Mouse (Mus musculus): ENCODE measurements around the gene Ccdc83. TPM values are rescaled to one million over a fixed set of nuclear protein-coding genes. Genes with fewer than 3 reads are reported as not detected.
"Not testable (repeated sequence)": the region's sequence is repeated elsewhere in the genome, so short reads cannot be mapped to it uniquely, and the experiment has no call there.

The Ccdc83 gene
- polyA plus RNA-seq, 1 experiment from 2014 or later = not detected

GRCm38 (mm10) chr7:90243643-90244042, 21.9 kb downstream of the Ccdc83 start:
- no peak for ATAC-seq (ENCODE audit: insufficient read depth, low FRiP score, low read depth)
- Histone ChIP-seq H3K9me3 (no peaks in the 10 kb centered on the region), H3K4me2 (no peak overlapping the region), H3K4me1 (no peaks in the 10 kb centered on the region), H3K9ac (no peak overlapping the region), H3K27me3 (replicated peaks) (no peaks in the 10 kb centered on the region), H3K27ac (no peak overlapping the region), H3K4me3 (replicated peaks) (no peak overlapping the region), H3K36me3 (no peaks in the 10 kb centered on the region)
- 67% methylated on average over 5 of the region's 5 CpGs for WGBS

- no peak overlapping the region for H3K4me3 ChIP-seq (replicated peaks)
- 77% methylated on average over 6 of the region's 6 CpGs for WGBS
- ATAC-seq (ENCODE audit: insufficient read depth, low FRiP score, low read depth) = no peak
- H3K4me2 ChIP-seq = no peak overlapping the region
- H3K9me3 ChIP-seq = no peaks in the 10 kb centered on the region
- H3K36me3 ChIP-seq = no peaks in the 10 kb centered on the region
- H3K9ac ChIP-seq = no peak overlapping the region
- no peaks in the 10 kb centered on the region for H3K27me3 ChIP-seq (replicated peaks)
- H3K27ac ChIP-seq = no peak overlapping the region
- no peaks in the 10 kb centered on the region for H3K4me1 ChIP-seq
These were observed 22.4 kb downstream of the Ccdc83 start for GRCm38 (mm10) chr7:90243151-90243550.

GRCm38 (mm10) chr7:90236289-90236905, 29.2 kb downstream of the Ccdc83 start:
- no peaks in the 10 kb centered on the region for H3K9me3 ChIP-seq
- WGBS = 49% methylated on average over 4 of the region's 4 CpGs
- H3K4me3 ChIP-seq (replicated peaks) = no peak overlapping the region
- no peaks in the 10 kb centered on the region for H3K27me3 ChIP-seq (replicated peaks)
- no peak overlapping the region for H3K4me2 ChIP-seq
- no peak for ATAC-seq (ENCODE audit: insufficient read depth, low FRiP score, low read depth)
- no peak overlapping the region for H3K27ac ChIP-seq
- H3K4me1 ChIP-seq = no peaks in the 10 kb centered on the region
- H3K9ac ChIP-seq = no peak overlapping the region
- H3K36me3 ChIP-seq = no peaks in the 10 kb centered on the region

GRCm38 (mm10) chr7:90233921-90234320, 31.7 kb downstream of the Ccdc83 start:
- H3K27ac ChIP-seq = no peak overlapping the region
- no peaks in the 10 kb centered on the region for H3K4me1 ChIP-seq
- ATAC-seq (ENCODE audit: insufficient read depth, low FRiP score, low read depth) = no peak
- H3K9ac ChIP-seq = no peak overlapping the region
- no peak overlapping the region for H3K4me3 ChIP-seq (replicated peaks)
- no peaks in the 10 kb centered on the region for H3K27me3 ChIP-seq (replicated peaks)
- H3K9me3 ChIP-seq = no peaks in the 10 kb centered on the region
- WGBS = 62% methylated on average over 4 of the region's 4 CpGs
- H3K4me2 ChIP-seq = no peak overlapping the region
- H3K36me3 ChIP-seq = no peaks in the 10 kb centered on the region

GRCm38 (mm10) chr7:90231431-90231830, 34.1 kb downstream of the Ccdc83 start:
- Histone ChIP-seq H3K4me3 (replicated peaks) (no peak overlapping the region), H3K27me3 (replicated peaks) (no peaks in the 10 kb centered on the region), H3K4me2 (no peak overlapping the region), H3K27ac (no peak overlapping the region), H3K36me3 (no peaks in the 10 kb centered on the region), H3K9ac (no peak overlapping the region), H3K4me1 (no peaks in the 10 kb centered on the region), H3K9me3 (no peaks in the 10 kb centered on the region)
- 72% methylated on average over 9 of the region's 9 CpGs for WGBS
- ATAC-seq (ENCODE audit: insufficient read depth, low FRiP score, low read depth) = no peak

GRCm38 (mm10) chr7:90228884-90229283, 36.7 kb downstream of the Ccdc83 start:
- not testable (repeated sequence) for H3K27ac ChIP-seq; H3K9me3 ChIP-seq; ATAC-seq (ENCODE audit: insufficient read depth, low FRiP score, low read depth); H3K36me3 ChIP-seq; H3K27me3 ChIP-seq (replicated peaks); H3K4me1 ChIP-seq; H3K4me2 ChIP-seq; H3K9ac ChIP-seq; H3K4me3 ChIP-seq (replicated peaks)

GRCm38 (mm10) chr7:90228075-90228474, 37.5 kb downstream of the Ccdc83 start:
- no peaks in the 10 kb centered on the region for H3K9me3 ChIP-seq
- no peaks in the 10 kb centered on the region for H3K4me1 ChIP-seq
- no peaks in the 10 kb centered on the region for H3K36me3 ChIP-seq
- 75% methylated on average over 4 of the region's 4 CpGs for WGBS
- H3K27ac ChIP-seq = no peak overlapping the region
- no peak for ATAC-seq (ENCODE audit: insufficient read depth, low FRiP score, low read depth)
- H3K4me3 ChIP-seq (replicated peaks) = no peak overlapping the region
- H3K4me2 ChIP-seq = no peak overlapping the region
- H3K27me3 ChIP-seq (replicated peaks) = no peaks in the 10 kb centered on the region
- H3K9ac ChIP-seq = no peak overlapping the region

GRCm38 (mm10) chr7:90221487-90221886, 44.1 kb downstream of the Ccdc83 start:
- WGBS = 83% methylated on average over 2 of the region's 2 CpGs
- no peaks in the 10 kb centered on the region for H3K36me3 ChIP-seq

GRCm38 (mm10) chr7:90218122-90218521, 47.5 kb downstream of the Ccdc83 start:
- no peaks in the 10 kb centered on the region for H3K4me1 ChIP-seq
- no peaks in the 10 kb centered on the region for H3K9me3 ChIP-seq
- WGBS = 73% methylated on average over 5 of the region's 5 CpGs
- no peaks in the 10 kb centered on the region for H3K36me3 ChIP-seq
- ATAC-seq (ENCODE audit: insufficient read depth, low FRiP score, low read depth) = no peak
- H3K4me3 ChIP-seq (replicated peaks) = no peak overlapping the region
- no peak overlapping the region for H3K4me2 ChIP-seq
- H3K27ac ChIP-seq = no peak overlapping the region
- H3K9ac ChIP-seq = no peak overlapping the region
- no peaks in the 10 kb centered on the region for H3K27me3 ChIP-seq (replicated peaks)

More at GRCm38 (mm10) chr7:90221487-90221886, 44.1 kb downstream of the Ccdc83 start:
- H3K4me2 ChIP-seq = no peak overlapping the region
- no peak overlapping the region for H3K27ac ChIP-seq
- ATAC-seq (ENCODE audit: insufficient read depth, low FRiP score, low read depth) = no peak
- H3K9ac ChIP-seq = no peak overlapping the region
- no peaks in the 10 kb centered on the region for H3K9me3 ChIP-seq
- H3K4me3 ChIP-seq (replicated peaks) = no peak overlapping the region
- H3K27me3 ChIP-seq (replicated peaks) = no peaks in the 10 kb centered on the region
- no peaks in the 10 kb centered on the region for H3K4me1 ChIP-seq

- Histone ChIP-seq H3K9me3 (no peaks in the 10 kb centered on the region), H3K9ac (no peak overlapping the region), H3K4me2 (no peak overlapping the region), H3K4me3 (replicated peaks) (no peak overlapping the region), H3K27ac (no peak overlapping the region), H3K36me3 (no peaks in the 10 kb centered on the region), H3K4me1 (no peaks in the 10 kb centered on the region), H3K27me3 (replicated peaks) (no peaks in the 10 kb centered on the region)
- 72% methylated on average over 8 of the region's 8 CpGs for WGBS
- no peak for ATAC-seq (ENCODE audit: insufficient read depth, low FRiP score, low read depth)
These were observed 49.1 kb downstream of the Ccdc83 start for GRCm38 (mm10) chr7:90216511-90216910.

GRCm38 (mm10) chr7:90210947-90211346, 54.6 kb downstream of the Ccdc83 start:
- H3K36me3 ChIP-seq = peaks cover 12% of the 10 kb centered on the region; the same call in 1 of the 2 replicates
- no peaks in the 10 kb centered on the region for H3K9me3 ChIP-seq
- no peak overlapping the region for H3K27ac ChIP-seq
- no peak for ATAC-seq (ENCODE audit: insufficient read depth, low FRiP score, low read depth)
- H3K9ac ChIP-seq = no peak overlapping the region
- no peak overlapping the region for H3K4me2 ChIP-seq
- H3K27me3 ChIP-seq (replicated peaks) = no peaks in the 10 kb centered on the region
- no peak overlapping the region for H3K4me3 ChIP-seq (replicated peaks)
- H3K4me1 ChIP-seq = no peaks in the 10 kb centered on the region

- whole genome bisulfite sequencing = 86% methylated on average over 2 of the region's 2 CpGs
- no peak overlapping the region for H3K9ac ChIP-seq
- no peak for ATAC-seq (ENCODE audit: insufficient read depth, low FRiP score, low read depth)
- H3K36me3 ChIP-seq = peaks cover 12% of the 10 kb centered on the region; the same call in 1 of the 2 replicates
- H3K4me3 ChIP-seq (replicated peaks) = no peak overlapping the region
- H3K27me3 ChIP-seq (replicated peaks) = no peaks in the 10 kb centered on the region
- H3K27ac ChIP-seq = no peak overlapping the region
- no peaks in the 10 kb centered on the region for H3K4me1 ChIP-seq
- H3K4me2 ChIP-seq = no peak overlapping the region
- H3K9me3 ChIP-seq = no peaks in the 10 kb centered on the region
These were observed 55.5 kb downstream of the Ccdc83 start for GRCm38 (mm10) chr7:90210116-90210515.

- peaks cover 20% of the 10 kb centered on the region; the same call in 1 of the 2 replicates for H3K36me3 ChIP-seq
- H3K9me3 ChIP-seq = no peaks in the 10 kb centered on the region
- H3K4me3 ChIP-seq (replicated peaks) = no peak overlapping the region
- no peak overlapping the region for H3K27ac ChIP-seq
- H3K4me1 ChIP-seq = no peaks in the 10 kb centered on the region
- 88% methylated on average over 2 of the region's 2 CpGs for WGBS
- no peaks in the 10 kb centered on the region for H3K27me3 ChIP-seq (replicated peaks)
- no peak overlapping the region for H3K9ac ChIP-seq
- H3K4me2 ChIP-seq = no peak overlapping the region
- no peak for ATAC-seq (ENCODE audit: insufficient read depth, low FRiP score, low read depth)
These were observed 61.7 kb downstream of the Ccdc83 start for GRCm38 (mm10) chr7:90203914-90204313.

Measured in stomach, embryonic 15.5 days (tissue).